Mouse (Mus musculus) limb, embryonic 14.5 days (tissue): Measurements from ENCODE around the gene Nck1. TPM values are rescaled to one million over a fixed set of nuclear protein-coding genes. Genes with fewer than 3 reads are reported as not detected.

Source experiments
- ATAC-seq: fragments of 200-750 bp; cut with Nextera tagmentation; 2 replicates; pipeline ENCODE4 v1.8.0; 2017; ENCODE audit warnings: low read depth, moderate number of reproducible peaks, moderate TSS enrichment; ENCODE audit not compliant: low FRiP score
- DNase-seq: peaks from one replicate; pipeline ENCODE4 v3.0.0-alpha.2; 2015; ENCODE audit warnings: low spot score
- H3K27ac ChIP-seq: fragments of 300-500 bp; sonication (generic); replicated peaks from 2 replicates; pipeline ENCODE4 v1.5.1; 2014; ENCODE audit warnings: low read depth, mild to moderate bottlenecking, low read length, moderate library complexity, mixed read lengths
- H3K27me3 ChIP-seq: fragments of 300-500 bp; sonication (generic); 2 replicates; pipeline ENCODE4 v1.6.1; 2014; ENCODE audit warnings: low read length, mixed read lengths; ENCODE audit not compliant: control insufficient read depth, insufficient read depth
- H3K36me3 ChIP-seq: fragments of 300-500 bp; sonication (generic); 2 replicates; pipeline ENCODE4 v1.6.1; 2014; ENCODE audit warnings: mild to moderate bottlenecking, low read length, moderate library complexity, mixed read lengths; ENCODE audit not compliant: control insufficient read depth, insufficient read depth
- H3K4me1 ChIP-seq: fragments of 300-500 bp; sonication (generic); 2 replicates; pipeline ENCODE4 v1.6.1; 2014; ENCODE audit warnings: antibody characterized with exemption, low read length, mixed read lengths; ENCODE audit not compliant: control insufficient read depth, insufficient read depth
- H3K4me2 ChIP-seq: fragments of 300-500 bp; sonication (generic); replicated peaks from 2 replicates; pipeline ENCODE4 v1.6.1; 2014; ENCODE audit warnings: low read depth, mild to moderate bottlenecking, low read length, moderate library complexity; ENCODE audit not compliant: severe bottlenecking
- H3K4me3 ChIP-seq: fragments of 300-500 bp; sonication (generic); replicated peaks from 2 replicates; pipeline ENCODE4 v1.5.1; 2014; ENCODE audit warnings: low read length
- H3K9ac ChIP-seq: fragments of 300-500 bp; sonication (generic); 2 replicates; pipeline ENCODE4 v1.6.1; 2014; ENCODE audit warnings: mild to moderate bottlenecking, low read depth, low read length, moderate library complexity; ENCODE audit not compliant: severe bottlenecking
- H3K9me3 ChIP-seq: fragments of 300-500 bp; sonication (generic); 2 replicates; pipeline ENCODE4 v1.6.1; 2016; ENCODE audit warnings: low read length; ENCODE audit not compliant: control insufficient read depth
- POLR2A ChIP-seq: fragments of 200-500 bp; IDR thresholded peaks from 2 replicates; pipeline ENCODE4 v1.8.0; 2012; ENCODE audit warnings: inconsistent platforms, mild to moderate bottlenecking, moderate library complexity, borderline replicate concordance; ENCODE audit not compliant: insufficient read depth, insufficient read length; ENCODE audit errors: extremely low read depth
- WGBS: fragments of 180-500 bp; shearing (Covaris S2); extraction: QIAGEN DNeasy Blood & Tissue Kit; methylation state at CpG from one replicate; pipeline ENCODE4 v1.1.7; 2014; 5-methylcytosine and 5-hydroxymethylcytosine counted together
- polyA plus RNA-seq, 2 experiments: library from polyadenylated mRNA; depleted of rRNA in 1 of 2; stranded (reverse) in 1 of 2; unstranded in 1 of 2; fragments of >200 nt; fragmentation: Nextera tagmentation in 1 of 2; extraction: Ambion mirVana in 1 of 2; gene quantifications; 2 replicates each; pipeline versions ENCODE4 v1.2.1 to v1.2.3; 2012 to 2014

The Nck1 gene
- polyA plus RNA-seq, 2 experiments = 49.3 to 67.3 TPM

- no peaks in the 10 kb centered on the region for H3K27me3 ChIP-seq
- H3K9ac ChIP-seq = no peak overlapping the region
- ATAC-seq = no peak
- no peak for DNase-seq
- no peak overlapping the region for H3K4me2 ChIP-seq
- H3K9me3 ChIP-seq = no peaks in the 10 kb centered on the region
- H3K4me3 ChIP-seq = no peak overlapping the region
- H3K4me1 ChIP-seq = no peaks in the 10 kb centered on the region; the same call in 1 of the 2 replicates
- peaks cover 3% of the 10 kb centered on the region; the same call in 1 of the 2 replicates for H3K36me3 ChIP-seq
- TF ChIP-seq POLR2A = no peak
- no peak overlapping the region for H3K27ac ChIP-seq
- WGBS = 89% methylated on average over 1 of the region's 1 CpGs
These were observed 54.5 kb downstream of the Nck1 start for GRCm38 (mm10) chr9:100491424-100491823.

- H3K27ac ChIP-seq = no peak overlapping the region
- WGBS = 93% methylated on average over 6 of the region's 6 CpGs
- H3K4me2 ChIP-seq = no peak overlapping the region
- H3K9ac ChIP-seq = no peak overlapping the region
- H3K36me3 ChIP-seq = peaks cover 3% of the 10 kb centered on the region; the same call in 1 of the 2 replicates
- H3K4me3 ChIP-seq = no peak overlapping the region
- no peaks in the 10 kb centered on the region for H3K27me3 ChIP-seq
- H3K4me1 ChIP-seq = no peaks in the 10 kb centered on the region; the same call in 1 of the 2 replicates
- no peaks in the 10 kb centered on the region for H3K9me3 ChIP-seq
- DNase-seq (no peak), ATAC-seq (no peak)
- TF ChIP-seq POLR2A = no peak
These were observed 57.0 kb downstream of the Nck1 start for GRCm38 (mm10) chr9:100488969-100489368.

- no peaks in the 10 kb centered on the region; the same call in 1 of the 2 replicates for H3K4me1 ChIP-seq
- TF ChIP-seq POLR2A = no peak
- H3K27me3 ChIP-seq = no peaks in the 10 kb centered on the region
- H3K4me2 ChIP-seq = no peak overlapping the region
- H3K36me3 ChIP-seq = peaks cover 3% of the 10 kb centered on the region; the same call in 1 of the 2 replicates
- no peaks in the 10 kb centered on the region for H3K9me3 ChIP-seq
- no peak overlapping the region for H3K9ac ChIP-seq
- DNase-seq (no peak), ATAC-seq (no peak)
- no peak overlapping the region for H3K27ac ChIP-seq
- WGBS = 74% methylated on average over 7 of the region's 7 CpGs
- H3K4me3 ChIP-seq = no peak overlapping the region
These were observed 57.7 kb downstream of the Nck1 start for GRCm38 (mm10) chr9:100488056-100488713.

GRCm38 (mm10) chr9:100486431-100486830, 59.5 kb downstream of the Nck1 start, which contains the start of gene Il20rb:
Gene Il20rb, minus strand, starts transcription at chr9:100486788.
- no peak within 1 kb of the TSS for H3K9ac ChIP-seq
- ATAC-seq = no peak
- H3K36me3 ChIP-seq = no peaks in the 10 kb centered on the region
- H3K4me2 ChIP-seq = no peak within 1 kb of the TSS
- H3K9me3 ChIP-seq = no peaks in the 10 kb centered on the region
- TF ChIP-seq POLR2A = no peak
- no peak within 1 kb of the TSS for H3K27ac ChIP-seq
- DNase-seq = no peak
- 82% methylated on average over 5 of the region's 5 CpGs for WGBS
- no peak within 1 kb of the TSS for H3K4me3 ChIP-seq
- no peaks in the 10 kb centered on the region for H3K27me3 ChIP-seq
- H3K4me1 ChIP-seq = no peaks in the 10 kb centered on the region; the same call in 1 of the 2 replicates

GRCm38 (mm10) chr9:100483318-100483717, 62.6 kb downstream of the Nck1 start:
- no peak for TF ChIP-seq POLR2A
- Histone ChIP-seq H3K4me2 (no peak overlapping the region), H3K4me1 (no peaks in the 10 kb centered on the region), H3K36me3 (no peaks in the 10 kb centered on the region), H3K27me3 (no peaks in the 10 kb centered on the region), H3K27ac (no peak overlapping the region), H3K9me3 (no peaks in the 10 kb centered on the region), H3K9ac (no peak overlapping the region), H3K4me3 (no peak overlapping the region)
- no peak for ATAC-seq
- 80% methylated on average over 5 of the region's 5 CpGs for WGBS
- DNase-seq = no peak
